Comparison of ENCODE assay signal across 20 mouse cellular contexts in genomic region chr1:164848616-164849265, GRCm38 (mm10). TPM values are rescaled to one million over a fixed set of nuclear protein-coding genes. Genes with fewer than 3 reads are reported as not detected.
DNase-seq lines count a peak whose midpoint lies in the region; ATAC-seq and TF ChIP-seq lines count a peak whose summit lies in the region.
"Had no signal": no experiment of that assay in that cellular context is flagged by ENCODE, and none has a peak within 500 bp of the region (broad histone marks: within the 10 kb centered on the region; RNA-seq: fewer than 3 reads in every experiment).

No protein-coding gene starts in this region.

- no peak overlapping the region for H3K4me3 ChIP-seq in midbrain, embryonic 14.5 days (replicated peaks; ENCODE audit: low read depth, low read length)
- H3K4me3 ChIP-seq in midbrain, postnatal 0 days (ENCODE audit: low read depth, low read length), result no peak overlapping the region
- H3K4me3 ChIP-seq: forebrain, embryonic 13.5 days; heart, embryonic 13.5 days; hindbrain, embryonic 12.5 days; limb, embryonic 15.5 days; neural tube, embryonic 13.5 days had no signal

- no peak for TF ChIP-seq CTCF in midbrain, postnatal 0 days (IDR thresholded peaks at IDR 0.05)

- H3K4me1 ChIP-seq in midbrain, embryonic 14.5 days (ENCODE audit: control insufficient read depth, insufficient read depth, low read length), result no peaks in the 10 kb centered on the region
- H3K4me1 ChIP-seq in midbrain, postnatal 0 days (ENCODE audit: insufficient read depth, low read length), result no peaks in the 10 kb centered on the region
- H3K4me1 ChIP-seq: forebrain, embryonic 13.5 days; heart, embryonic 13.5 days; hindbrain, embryonic 12.5 days; limb, embryonic 15.5 days; neural tube, embryonic 13.5 days had no signal

- no peaks in the 10 kb centered on the region for H3K9me3 ChIP-seq in midbrain, embryonic 14.5 days (ENCODE audit: control insufficient read depth, low read length)
- no peaks in the 10 kb centered on the region for H3K9me3 ChIP-seq in midbrain, postnatal 0 days (ENCODE audit: low read length)
- H3K9me3 ChIP-seq: forebrain, embryonic 13.5 days; hindbrain, embryonic 12.5 days; limb, embryonic 15.5 days; neural tube, embryonic 13.5 days had no signal

- no peaks in the 10 kb centered on the region for H3K27me3 ChIP-seq in midbrain, embryonic 14.5 days (ENCODE audit: control insufficient read depth, insufficient read depth, low read length)
- no peaks in the 10 kb centered on the region for H3K27me3 ChIP-seq in midbrain, postnatal 0 days (ENCODE audit: insufficient read depth, low read length)
- H3K27me3 ChIP-seq: forebrain, embryonic 13.5 days; heart, embryonic 13.5 days; hindbrain, embryonic 12.5 days; limb, embryonic 15.5 days; neural tube, embryonic 13.5 days had no signal

- no peak overlapping the region for H3K4me2 ChIP-seq in midbrain, embryonic 14.5 days (ENCODE audit: low read length)
- no peak overlapping the region for H3K4me2 ChIP-seq in midbrain, postnatal 0 days (ENCODE audit: low read depth, low read length, poor library complexity, severe bottlenecking)
- H3K4me2 ChIP-seq: forebrain, embryonic 13.5 days; heart, embryonic 13.5 days; hindbrain, embryonic 12.5 days; limb, embryonic 15.5 days; neural tube, embryonic 13.5 days had no signal

- no peaks in the 10 kb centered on the region for H3K36me3 ChIP-seq in midbrain, embryonic 14.5 days (ENCODE audit: control insufficient read depth, insufficient read depth, low read length)
- H3K36me3 ChIP-seq in midbrain, postnatal 0 days (ENCODE audit: insufficient read depth, low read length), result no peaks in the 10 kb centered on the region
- H3K36me3 ChIP-seq: heart, embryonic 13.5 days; hindbrain, embryonic 12.5 days; limb, embryonic 15.5 days; neural tube, embryonic 13.5 days had no signal

- H3K27ac ChIP-seq in midbrain, embryonic 14.5 days (replicated peaks; ENCODE audit: low read depth, low read length), result no peak overlapping the region
- H3K27ac ChIP-seq in midbrain, postnatal 0 days (ENCODE audit: low read depth, low read length), result no peak overlapping the region
- H3K27ac ChIP-seq: forebrain, embryonic 13.5 days; heart, embryonic 13.5 days; hindbrain, embryonic 12.5 days; limb, embryonic 15.5 days; neural tube, embryonic 13.5 days had no signal

- no peak for DNase-seq in frontal cortex, postnatal 25 days (ENCODE audit: low spot score in 2 of 2)
- peak; percentile 11 for DNase-seq in midbrain, embryonic 14.5 days
- DNase-seq in midbrain, postnatal 0 days (ENCODE audit: low spot score), result no peak
- peak; percentile 54 to 60 for DNase-seq in left cerebral cortex, adult 9 months (ENCODE audit: low spot score in 2 of 2)
- peak; percentile 73 for DNase-seq in telencephalon, adult 2 months (ENCODE audit: low read depth, low spot score)
- no peak for DNase-seq in adrenal gland, adult (ENCODE audit: inconsistent age in 2 of 2, low spot score in 1 of 2)
- DNase-seq: adrenal gland, postnatal 10 days; gastrocnemius, postnatal 36 days; lung, adult 18-20 months; thymus, postnatal 14 days had no signal

- WGBS in midbrain, embryonic 14.5 days, result 85% methylated on average over 7 of the region's 7 CpGs
- 75% methylated on average over 7 of the region's 7 CpGs for WGBS in midbrain, postnatal 0 days

- peak; percentile 99 for ATAC-seq in frontal cortex, adult (ENCODE audit: low TSS enrichment)
- ATAC-seq in midbrain, embryonic 14.5 days (ENCODE audit: low FRiP score, low TSS enrichment), result no peak
- no peak for ATAC-seq in midbrain, postnatal 0 days (ENCODE audit: low FRiP score)
- ATAC-seq in activated CD4-positive, CD25-positive, alpha-beta regulatory T cell, adult 4 months, result no peak
- ATAC-seq: forebrain, embryonic 13.5 days; intestine, postnatal 0 days had no signal

- no peak overlapping the region for H3K9ac ChIP-seq in midbrain, embryonic 14.5 days (replicated peaks; ENCODE audit: low read length)
- H3K9ac ChIP-seq in midbrain, postnatal 0 days (replicated peaks; ENCODE audit: low read length, poor library complexity, severe bottlenecking), result no peak overlapping the region
- H3K9ac ChIP-seq: forebrain, embryonic 13.5 days; heart, embryonic 13.5 days; hindbrain, embryonic 12.5 days; limb, embryonic 15.5 days; neural tube, embryonic 13.5 days had no signal

RNA-seq across cellular contexts. Expression of gene Dpt, which starts 52.3 kb away (rescaled TPM):
- polyA plus RNA-seq in midbrain, embryonic 14.5 days (2014; fragmentation: Nextera tagmentation; extraction: Ambion mirVana), result not detected in 2 replicates
- 0.52 and 1.2 TPM in 2 replicates for total RNA-seq in midbrain, postnatal 0 days (2014; rRNA removed)
- 0.52 and 0.72 TPM in 2 replicates for polyA plus RNA-seq in midbrain, postnatal 0 days (2015; fragmentation: Nextera tagmentation; extraction: Ambion mirVana)
- under 1 TPM; 0.57 to 0.83 TPM for polyA plus RNA-seq in activated CD4-positive, CD25-positive, alpha-beta regulatory T cell, adult 4 months (2017; shearing (Covaris generic))
- total RNA-seq: common myeloid progenitor, adult 5-6 weeks; layer of hippocampus, adult 18-20 months had no signal
- polyA plus RNA-seq: forebrain, embryonic 13.5 days had no signal

Comparison
In these comparisons a context has a peak if more than half of its experiments do, and no peak if none do; other contexts are left out.
1. DNase-seq: peak in midbrain, embryonic 14.5 days (single experiment), left cerebral cortex, adult 9 months (2 of 2) and telencephalon, adult 2 months (single experiment); none in frontal cortex, postnatal 25 days (0 of 2), midbrain, postnatal 0 days (single experiment) and adrenal gland, adult (0 of 2).